Mouse (Mus musculus) megakaryocyte, embryonic 14.5 days (primary cell): ENCODE data around the gene She.

Experiments used
- FLI1 ChIP-seq: IDR thresholded peaks from 2 replicates; pipeline ENCODE4 v1.6.1; 2012; ENCODE audit warnings: low read length, inconsistent platforms, mixed read lengths
- GATA1 ChIP-seq: IDR thresholded peaks from 3 replicates; pipeline ENCODE4 v1.6.1; 2012; ENCODE audit warnings: mixed read lengths, low read length, inconsistent platforms, borderline replicate concordance

DNA sequence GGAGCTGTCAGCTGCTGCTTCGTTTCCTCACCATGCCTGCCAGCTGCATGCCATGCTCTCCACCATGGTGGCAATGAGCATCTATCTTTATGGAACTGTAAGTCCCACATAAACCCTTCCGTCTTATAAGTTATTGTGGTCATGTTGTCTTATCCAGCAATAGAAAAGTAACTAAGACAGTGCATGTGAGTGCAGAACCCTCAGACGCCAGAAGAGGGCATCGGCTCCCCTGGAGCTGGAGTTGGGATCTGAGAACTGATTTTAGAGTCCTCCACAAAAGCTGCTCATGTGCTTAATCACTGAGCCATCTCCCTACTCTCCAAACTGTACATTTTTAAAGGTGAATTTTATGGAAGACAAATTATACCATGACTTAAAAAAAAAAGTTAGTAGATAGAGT is 14.1 kb upstream of the She start:
- TF ChIP-seq GATA1, result no peak
- TF ChIP-seq FLI1, result no peak
